Mouse (Mus musculus) forebrain, embryonic 14.5 days (tissue): Measurements from ENCODE around the gene Gins3. TPM values are rescaled to one million over a fixed set of nuclear protein-coding genes. Genes with fewer than 3 reads are reported as not detected.

Experiments
- ATAC-seq: fragments of 200-750 bp; cut with Nextera tagmentation; 2 replicates; pipeline ENCODE4 v1.8.0; 2017; ENCODE audit warnings: mild to moderate bottlenecking, moderate library complexity
- DNase-seq: peaks from one replicate; pipeline ENCODE4 v3.0.0-alpha.2; 2015; ENCODE audit warnings: low spot score
- H3K27ac ChIP-seq: fragments of 300-500 bp; sonication (generic); 2 replicates; pipeline ENCODE4 v1.5.1; 2014; ENCODE audit warnings: low read depth, mild to moderate bottlenecking, control low read depth, low read length, moderate library complexity
- H3K27me3 ChIP-seq: fragments of 300-500 bp; sonication (generic); replicated peaks from 2 replicates; pipeline ENCODE4 v1.6.1; 2014; ENCODE audit warnings: low read length, control low read depth, mixed read lengths; ENCODE audit not compliant: control insufficient read depth, insufficient read depth
- H3K36me3 ChIP-seq: fragments of 300-500 bp; sonication (generic); 2 replicates; pipeline ENCODE4 v1.6.1; 2014; ENCODE audit warnings: low read length, control low read depth; ENCODE audit not compliant: control insufficient read depth, insufficient read depth
- H3K4me1 ChIP-seq: fragments of 300-500 bp; sonication (generic); 2 replicates; pipeline ENCODE4 v1.6.1; 2014; ENCODE audit warnings: antibody characterized with exemption, low read length, control low read depth; ENCODE audit not compliant: control insufficient read depth, insufficient read depth
- H3K4me2 ChIP-seq: fragments of 300-500 bp; sonication (generic); 2 replicates; pipeline ENCODE4 v1.6.1; 2014; ENCODE audit warnings: mild to moderate bottlenecking, control low read depth, low read length
- H3K4me3 ChIP-seq: fragments of 300-500 bp; sonication (generic); 2 replicates; pipeline ENCODE4 v1.5.1; 2014; ENCODE audit warnings: low read depth, low read length, control low read depth
- H3K9ac ChIP-seq: fragments of 300-500 bp; sonication (generic); 2 replicates; pipeline ENCODE4 v1.6.1; 2014; ENCODE audit warnings: mild to moderate bottlenecking, low read length, control low read depth, moderate library complexity
- H3K9me3 ChIP-seq: fragments of 300-500 bp; sonication (generic); replicated peaks from 2 replicates; pipeline ENCODE4 v1.6.1; 2016; ENCODE audit warnings: low read length, control low read depth, mixed read lengths; ENCODE audit not compliant: control insufficient read depth
- WGBS: fragments of 180-500 bp; shearing (Covaris S2); extraction: QIAGEN DNeasy Blood & Tissue Kit; methylation state at CpG from one replicate; pipeline ENCODE4 v1.1.7; 2014; 5-methylcytosine and 5-hydroxymethylcytosine counted together
- polyA plus RNA-seq: library from polyadenylated mRNA; unstranded; fragments of >200 nt; fragmentation: Nextera tagmentation; extraction: Ambion mirVana; gene quantifications from 2 replicates; pipeline ENCODE4 v1.2.1, GENCODE M21; 2014

Gene Gins3
- polyA plus RNA-seq, 1 experiment from 2014 or later = 13.3 TPM

DNA sequence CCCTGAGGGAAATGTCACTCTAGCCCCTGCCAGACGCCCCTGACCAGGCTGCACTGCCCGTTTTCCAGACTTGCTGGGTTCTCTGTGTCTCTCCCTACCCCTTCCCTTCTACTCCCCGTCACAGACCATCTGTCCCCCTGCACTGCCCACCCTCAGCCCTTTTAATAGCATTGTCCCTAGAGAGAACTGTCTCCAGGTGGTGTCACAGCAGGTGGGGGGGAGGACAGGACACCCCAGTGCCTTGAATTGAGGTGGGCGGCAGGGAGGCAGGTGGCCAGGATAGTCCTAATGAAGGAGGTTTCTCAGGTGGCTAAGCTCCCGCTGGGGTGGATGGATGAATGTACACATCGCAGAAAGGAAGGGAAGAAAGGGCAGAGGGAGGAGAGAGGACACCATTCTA is 61.4 kb downstream of the Gins3 start:
- DNase-seq (no peak), ATAC-seq (peak; percentile 40; the same call in 1 of the 2 replicates)
- H3K27me3 ChIP-seq = 0 out of 2 replicates have a peak, but pooled peaks cover 6% of the 10 kb centered on the region
- no peaks in the 10 kb centered on the region for H3K9me3 ChIP-seq
- H3K36me3 ChIP-seq = no peaks in the 10 kb centered on the region
- no peak overlapping the region for H3K4me3 ChIP-seq
- 4% methylated on average over 6 of the region's 6 CpGs for WGBS
- no peak overlapping the region for H3K4me2 ChIP-seq
- H3K27ac ChIP-seq = no peak overlapping the region; the same call in 1 of the 2 replicates
- peak overlapping the region; percentile 36; the same call in 1 of the 2 replicates for H3K9ac ChIP-seq
- H3K4me1 ChIP-seq = peaks cover 6% of the 10 kb centered on the region; the same call in 1 of the 2 replicates

Other genes with a start within 250 kb of the Gins3 start
- gene Cfap20, start 198.6 kb upstream of the Gins3 start, polyA plus RNA-seq = 137 and 152 TPM in 2 replicates
- 14.3 and 15.5 TPM in 2 replicates for gene Csnk2a2, start 143.4 kb upstream of the Gins3 start, polyA plus RNA-seq
- 1.9 and 2.2 TPM in 2 replicates for gene Ccdc113, start 99.4 kb upstream of the Gins3 start, polyA plus RNA-seq
- not detected in 2 replicates for gene Prss54, start 57.1 kb upstream of the Gins3 start, polyA plus RNA-seq
- gene Ndrg4, start 43.5 kb downstream of the Gins3 start, polyA plus RNA-seq = 154 and 209 TPM in 2 replicates
- gene Setd6, start 82.4 kb downstream of the Gins3 start, polyA plus RNA-seq = 26.0 and 26.2 TPM in 2 replicates
- gene Cnot1, start 174.0 kb downstream of the Gins3 start, polyA plus RNA-seq = 63.0 and 66.4 TPM in 2 replicates
- gene Sap18b, start 191.9 kb downstream of the Gins3 start, polyA plus RNA-seq = 271 and 294 TPM in 2 replicates
- 25.4 and 27.5 TPM in 2 replicates for gene Slc38a7, start 220.1 kb downstream of the Gins3 start, polyA plus RNA-seq